Mouse (Mus musculus): Measurements from ENCODE around the gene Cenpm.

The Cenpm gene

DNA sequence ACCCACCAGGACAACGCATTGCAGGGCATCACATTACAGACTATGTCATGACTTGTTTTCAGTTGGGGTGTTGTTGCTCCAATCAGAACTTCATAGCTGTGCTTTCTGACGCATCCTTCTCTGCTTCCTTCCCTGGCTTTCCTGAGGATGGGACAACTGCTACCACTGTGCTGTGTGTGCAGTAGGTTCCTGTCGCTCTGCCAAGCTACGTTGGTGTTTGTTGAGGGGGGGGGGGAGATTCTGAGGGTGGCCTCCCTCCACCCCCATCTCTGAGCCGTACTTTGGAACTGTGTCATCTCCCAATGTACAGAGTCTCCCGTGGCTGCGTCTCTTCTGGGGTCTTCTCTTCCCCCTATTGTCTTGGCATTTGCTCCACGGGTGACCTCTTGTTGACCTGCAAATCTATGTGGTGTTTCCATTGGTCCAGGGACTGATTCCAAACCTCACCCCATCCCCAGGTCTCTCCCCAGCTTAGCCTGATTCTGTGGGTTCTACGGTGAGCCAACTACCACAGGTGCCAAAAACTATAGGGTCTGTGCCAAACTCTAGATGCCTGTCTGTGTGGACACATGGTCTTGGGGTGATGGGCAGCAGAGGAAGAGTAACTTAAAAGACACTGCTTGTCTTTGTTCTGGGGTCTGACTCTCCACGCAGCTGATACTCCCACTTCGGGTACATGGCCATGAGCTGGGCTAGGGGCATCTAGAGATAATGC lies 29.1 kb downstream of the Cenpm start:
- in situ Hi-C loops (cut with MboI, MseI) = no loop called here

DNA sequence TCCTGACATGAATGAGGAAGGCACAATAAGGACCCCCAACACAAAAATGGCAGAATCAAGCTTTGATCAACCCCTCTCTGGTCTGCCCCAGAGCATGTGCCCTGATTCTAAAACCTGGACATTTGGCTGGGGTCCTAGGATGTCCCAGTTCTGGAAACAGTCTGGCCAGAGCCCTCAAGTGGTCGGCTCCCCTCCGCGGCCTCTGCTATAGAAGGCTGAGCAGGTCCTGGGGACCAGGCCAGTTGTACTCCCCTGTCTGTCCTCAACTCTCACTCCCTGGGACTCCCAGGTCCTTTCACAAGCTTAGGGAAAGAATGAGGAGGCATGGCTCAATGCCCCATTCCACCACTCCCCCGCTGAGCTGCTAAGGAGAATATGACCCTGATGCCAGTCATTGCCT lies 31.3 kb downstream of the Cenpm start:
- in situ Hi-C loops (cut with MboI, MseI) = no loop called here

DNA sequence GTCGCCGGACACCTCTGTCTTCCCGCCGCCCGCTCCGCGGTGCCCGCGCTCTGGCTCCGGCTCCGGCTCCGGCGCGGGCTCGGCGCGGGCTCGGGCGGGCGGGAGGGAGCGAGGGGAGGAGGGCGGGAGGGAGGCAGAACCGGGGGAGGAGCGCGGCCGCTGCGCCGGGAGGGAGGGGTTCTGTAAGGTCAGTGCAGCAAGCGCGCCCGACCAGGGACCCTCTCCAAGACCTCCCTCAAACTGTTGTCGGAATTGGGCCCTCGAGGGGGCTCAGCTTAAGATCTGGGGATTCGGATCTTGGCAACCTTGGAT lies 31.8 kb downstream of the Cenpm start, which contains the start of gene Shisa8:
TSS of gene Shisa8 (minus strand) at position 64 of the 312 bp plus-strand sequence.
- in situ Hi-C loops (cut with MboI, MseI) = no loop called here

DNA sequence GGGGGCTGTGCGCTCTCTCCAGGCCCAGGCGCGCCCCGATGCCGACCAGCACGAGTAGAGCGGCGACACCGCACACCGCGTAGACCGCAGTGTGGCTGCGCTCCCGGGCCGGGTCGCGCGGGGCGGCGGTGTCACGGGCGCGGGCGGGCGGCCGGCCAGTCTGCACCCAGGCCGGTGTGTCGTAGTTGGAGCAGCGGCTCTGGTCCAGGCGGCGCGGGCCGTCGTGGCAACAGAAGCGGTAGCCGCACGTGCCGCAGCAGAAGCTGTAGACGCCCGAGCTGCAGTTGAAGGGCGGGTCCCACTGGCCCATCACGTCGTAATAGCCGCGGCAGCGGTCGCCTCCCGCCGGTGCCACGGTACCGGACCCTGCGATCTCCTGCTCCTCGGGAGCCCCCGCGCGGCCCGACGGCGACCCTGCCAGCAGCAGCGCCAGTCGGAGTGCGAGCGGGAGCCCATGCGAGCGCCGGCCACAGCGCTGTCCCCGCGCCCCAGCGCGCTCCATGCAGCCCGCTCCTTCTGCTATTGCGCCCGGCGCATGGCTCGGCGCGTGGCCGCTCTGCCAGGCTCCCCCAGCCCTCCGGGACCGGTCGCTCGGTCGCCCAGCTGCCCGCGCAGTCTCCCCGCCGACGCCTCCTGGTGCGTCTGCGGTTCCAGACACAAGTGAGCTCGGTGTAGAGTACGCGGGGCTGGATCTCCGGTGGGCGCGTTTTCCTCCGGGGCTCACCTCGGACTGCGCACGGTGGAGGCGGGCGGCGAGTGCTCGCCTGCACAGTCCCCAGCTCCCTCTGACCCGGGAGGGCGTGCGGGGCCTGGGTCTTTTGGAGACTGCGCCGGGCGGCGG lies 32.4 kb downstream of the Cenpm start:
- in situ Hi-C loops (cut with MboI, MseI) = no loop called here

DNA sequence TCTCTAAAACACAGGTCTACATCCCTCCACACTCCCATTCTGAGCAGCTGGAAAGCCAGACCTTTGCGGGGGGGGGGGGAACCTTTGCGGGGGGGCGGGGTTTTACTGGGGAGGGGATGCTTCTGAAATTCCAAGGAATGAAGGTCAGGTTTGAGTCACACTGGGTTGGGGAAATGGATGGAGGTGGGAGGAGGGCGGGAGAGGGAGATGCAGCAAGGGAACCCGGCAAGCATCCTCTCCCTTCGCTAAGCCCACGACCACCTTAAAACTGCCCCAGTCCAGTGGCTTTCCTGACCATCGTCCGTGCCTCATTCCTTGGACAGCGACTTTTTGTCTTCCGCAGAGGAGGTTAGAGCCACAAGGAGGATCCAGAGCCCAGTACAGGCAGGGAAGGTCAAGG lies 33.3 kb downstream of the Cenpm start:
- in situ Hi-C loops (cut with MboI, MseI) = no loop called here

DNA sequence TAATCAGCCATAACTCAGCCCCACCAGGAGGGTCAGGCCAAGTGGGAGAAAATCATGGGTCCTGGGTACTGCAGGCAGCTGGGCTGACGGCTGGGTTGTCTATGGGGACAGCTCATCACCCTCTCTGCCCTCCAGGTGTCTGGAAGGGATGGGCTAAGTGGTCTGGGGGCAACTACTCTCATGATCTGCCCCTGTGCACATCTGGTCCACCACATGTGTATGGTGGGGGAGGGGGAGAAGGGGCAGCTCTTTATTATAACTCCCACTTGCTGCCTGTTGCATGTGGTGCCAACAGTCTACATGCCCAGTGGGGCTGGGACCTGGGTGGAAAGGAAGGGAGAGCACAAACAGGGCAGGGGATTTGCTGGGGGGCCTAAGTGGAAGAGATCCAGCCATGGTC lies 33.7 kb downstream of the Cenpm start:
- in situ Hi-C loops (cut with MboI, MseI) = no loop called here

DNA sequence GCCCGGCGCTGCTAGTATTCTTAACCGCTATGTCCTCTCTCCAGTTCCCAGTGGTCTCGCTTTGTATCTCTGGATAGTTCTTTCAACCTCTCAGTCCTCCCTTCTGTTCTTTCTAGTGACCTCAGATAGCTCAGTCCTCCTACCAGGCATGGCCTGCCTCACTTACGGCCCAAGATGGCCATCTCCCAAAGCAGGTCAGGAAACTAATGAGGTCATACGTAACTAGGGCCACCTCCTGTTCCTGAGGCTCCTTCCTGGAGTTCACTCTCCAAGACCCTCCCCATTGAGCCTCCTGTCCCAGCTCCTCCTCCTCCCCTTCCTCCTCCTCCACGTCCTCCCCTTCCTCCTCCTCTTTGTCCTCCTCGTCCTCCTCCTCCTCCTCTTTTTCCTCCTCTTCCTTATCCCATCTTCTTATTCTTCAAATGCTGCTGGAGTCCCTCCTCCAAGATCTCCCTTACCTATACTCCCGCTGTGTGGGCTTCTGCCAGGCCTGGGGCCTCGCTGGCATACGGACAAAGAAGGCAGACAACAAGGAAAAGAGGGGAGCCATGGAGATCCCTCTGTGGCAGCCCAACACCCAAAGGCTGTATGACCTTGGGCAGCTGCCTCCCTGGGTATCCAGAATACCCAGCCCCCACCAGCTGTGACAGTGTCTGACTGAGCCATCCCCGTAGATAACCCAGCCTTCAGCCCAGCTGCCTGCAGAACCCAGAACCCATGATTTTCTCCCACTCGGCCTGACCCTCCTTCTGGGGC lies 35.1 kb downstream of the Cenpm start:
- in situ Hi-C loops (cut with MboI, MseI) = no loop called here

DNA sequence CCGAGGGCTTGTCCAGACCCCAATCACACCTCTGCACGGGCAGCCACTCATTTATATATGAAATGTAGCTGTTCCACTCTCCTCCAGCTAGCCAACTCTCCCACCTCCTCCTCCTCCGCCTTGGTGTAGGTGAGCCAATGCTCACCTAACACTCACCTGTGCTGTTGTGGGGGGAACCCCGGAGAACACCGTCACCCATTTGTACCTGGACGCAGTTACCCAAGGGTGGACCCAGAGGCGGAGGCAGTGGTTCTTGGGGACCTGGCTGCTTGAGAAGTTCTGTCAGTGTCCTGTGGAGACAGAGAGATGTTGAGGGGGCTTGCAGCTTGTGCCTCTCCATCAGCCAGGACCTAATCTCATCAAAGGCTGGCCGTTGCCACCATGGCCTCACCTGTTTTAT lies 36.2 kb downstream of the Cenpm start:
- in situ Hi-C loops (cut with MboI, MseI) = no loop called here

DNA sequence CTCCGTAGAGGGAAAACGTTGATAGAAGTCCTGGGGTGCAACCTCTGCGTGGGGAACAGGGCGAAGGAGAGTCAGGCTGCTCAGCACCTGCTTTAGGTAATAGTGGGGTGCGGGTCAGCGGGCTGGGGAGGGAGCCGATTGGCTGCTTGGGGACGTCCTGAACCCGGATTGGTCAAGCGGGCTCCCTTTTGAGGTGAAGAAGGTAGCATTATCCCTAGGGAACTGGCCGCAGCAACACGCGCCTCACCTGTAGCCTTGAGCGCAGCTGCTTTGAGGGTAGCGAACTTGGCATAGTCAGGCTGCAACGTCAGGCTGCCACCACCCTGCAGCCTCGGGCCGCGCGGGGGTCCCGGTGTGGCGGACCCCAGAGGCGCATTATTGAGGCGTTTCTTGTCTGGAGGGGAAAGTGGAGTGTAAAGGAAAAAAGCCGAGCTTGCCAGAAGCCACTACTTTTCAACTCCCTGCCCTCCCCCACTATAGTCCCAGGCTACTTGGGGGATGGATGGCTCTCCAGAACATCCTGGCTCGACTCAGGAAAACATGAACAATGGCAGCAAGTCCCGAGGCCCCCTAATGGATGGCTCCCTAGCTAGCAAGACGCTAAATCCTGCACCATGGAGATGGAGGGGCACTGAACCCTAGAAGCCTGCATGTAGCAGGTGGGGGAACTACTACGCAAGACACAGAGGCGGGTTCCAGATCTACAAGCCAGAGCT lies 36.9 kb downstream of the Cenpm start:
- in situ Hi-C loops (cut with MboI, MseI) = no loop called here

DNA sequence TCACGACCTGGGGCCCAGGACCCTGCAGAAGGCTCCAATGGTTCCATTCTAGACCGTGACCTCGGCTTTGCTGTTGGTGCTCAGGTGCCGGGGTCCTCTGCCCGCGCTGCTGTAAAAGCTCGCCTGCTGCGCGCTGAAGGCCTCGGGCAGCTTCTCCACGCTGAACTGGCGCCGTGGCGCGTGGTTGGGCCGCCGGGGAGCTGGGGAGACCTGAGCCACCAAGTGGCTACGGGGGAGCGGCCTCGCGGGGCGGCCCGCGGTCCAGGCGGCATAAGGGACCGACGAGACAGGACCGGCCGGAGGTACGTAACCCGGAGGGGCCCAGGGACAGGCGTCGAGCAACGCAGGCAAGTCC lies 37.5 kb downstream of the Cenpm start:
- in situ Hi-C loops (cut with MboI, MseI) = no loop called here

DNA sequence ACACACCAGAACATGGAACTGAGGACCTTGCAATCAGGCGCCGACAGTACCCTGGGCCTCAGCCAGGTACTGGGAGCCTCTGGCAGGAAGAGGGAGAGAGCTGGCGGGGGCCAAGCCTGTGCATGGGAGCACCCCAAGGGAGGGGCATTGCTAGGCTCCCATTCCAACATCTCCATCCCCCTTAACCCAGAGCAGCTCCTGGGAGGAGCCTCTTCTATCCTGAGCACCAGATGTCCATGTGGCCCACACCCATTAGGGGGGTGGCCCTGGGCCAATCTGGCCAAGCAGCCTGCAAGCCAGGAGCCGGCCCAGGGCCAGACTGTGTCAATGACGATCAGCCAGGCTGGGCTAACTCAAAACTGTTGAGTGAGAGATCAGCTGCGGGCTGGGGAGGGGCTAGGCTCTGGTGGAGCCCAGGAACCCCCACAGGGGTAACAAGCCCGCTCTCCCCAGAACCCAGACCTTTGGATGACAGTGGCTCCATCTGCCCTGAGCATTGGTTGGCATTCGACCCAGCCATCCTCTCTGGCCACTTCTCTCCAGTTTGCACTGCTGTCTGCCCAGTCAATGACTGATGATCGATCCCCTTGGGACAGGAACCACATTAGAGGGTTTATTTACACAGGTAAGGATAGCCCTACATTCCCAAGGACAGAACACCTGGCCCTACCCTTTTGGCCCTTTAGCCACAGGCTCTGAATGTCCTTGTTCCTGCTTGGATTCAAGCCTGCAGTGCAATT lies 38.0 kb downstream of the Cenpm start:
- in situ Hi-C loops (cut with MboI, MseI) = no loop called here

DNA sequence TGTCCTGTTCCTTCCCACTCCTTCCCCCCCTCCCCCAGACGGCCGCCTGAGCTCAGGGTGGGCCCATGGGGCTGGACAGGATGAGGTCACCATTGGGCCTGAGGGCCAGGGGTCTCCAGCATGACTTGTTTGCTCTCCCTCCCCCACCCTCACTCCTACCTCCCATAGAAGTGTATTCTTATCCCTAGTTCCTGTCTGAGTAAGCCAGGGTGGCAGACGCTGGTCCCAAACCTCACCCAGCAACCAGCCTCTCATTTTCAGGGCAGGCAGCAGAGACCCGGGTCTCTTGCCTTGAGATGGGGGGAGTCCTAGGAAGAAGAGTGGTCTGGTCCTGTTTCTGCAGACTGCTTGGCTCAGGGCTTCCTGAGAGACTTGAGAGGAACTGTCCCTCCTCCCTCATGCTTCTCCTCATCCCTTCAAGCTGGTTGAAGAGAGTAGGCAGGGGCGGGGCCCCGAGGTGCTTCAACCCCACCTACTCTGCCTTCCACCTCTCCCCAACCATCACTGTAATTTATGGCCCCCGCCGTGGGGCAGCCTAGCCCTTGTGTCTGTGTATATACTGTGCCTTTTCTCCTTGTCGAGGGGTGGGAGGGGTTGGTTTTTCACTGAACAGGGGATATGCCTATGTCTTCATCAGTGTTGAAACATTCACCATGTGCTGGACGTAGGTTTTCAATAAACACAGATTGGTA lies 39.7 kb downstream of the Cenpm start:
- in situ Hi-C loops (cut with MboI, MseI) = no loop called here

DNA sequence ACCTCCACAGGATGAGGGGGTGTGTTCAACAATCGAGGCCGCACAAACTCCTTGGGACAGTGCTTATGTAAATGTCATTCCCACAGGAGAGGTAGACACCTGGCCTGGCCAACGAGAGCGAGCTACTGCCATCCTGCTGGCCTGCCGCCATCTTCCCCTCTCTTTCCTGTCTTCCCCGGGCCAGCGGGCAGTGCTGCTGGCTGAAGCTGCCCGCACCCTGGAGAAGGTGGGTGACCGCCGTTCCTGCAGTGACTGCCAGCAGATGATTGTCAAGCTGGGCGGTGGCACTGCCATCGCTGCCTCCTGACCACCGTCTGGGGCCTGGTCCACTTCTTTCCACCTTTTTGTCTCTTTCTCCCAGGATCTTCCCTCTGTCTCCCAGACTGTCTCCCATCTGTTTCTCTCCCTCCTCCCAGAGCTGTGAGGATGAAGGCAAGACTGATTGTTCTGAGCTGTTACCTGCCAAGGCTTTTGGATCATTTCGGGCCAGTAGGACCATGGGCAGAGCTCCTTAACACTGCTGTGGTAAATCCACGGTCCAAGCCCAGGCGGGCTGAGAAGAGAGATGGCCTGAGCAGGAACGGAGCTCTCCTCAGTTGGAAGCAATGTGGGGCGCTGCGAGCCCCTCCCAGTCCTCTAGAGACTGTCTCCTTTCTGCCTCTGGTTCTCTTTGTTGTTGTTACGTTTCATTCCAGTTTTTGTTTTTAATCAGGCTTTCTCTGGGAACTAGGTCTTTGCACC lies 40.8 kb downstream of the Cenpm start:
- in situ Hi-C loops (cut with MboI, MseI) = no loop called here

DNA sequence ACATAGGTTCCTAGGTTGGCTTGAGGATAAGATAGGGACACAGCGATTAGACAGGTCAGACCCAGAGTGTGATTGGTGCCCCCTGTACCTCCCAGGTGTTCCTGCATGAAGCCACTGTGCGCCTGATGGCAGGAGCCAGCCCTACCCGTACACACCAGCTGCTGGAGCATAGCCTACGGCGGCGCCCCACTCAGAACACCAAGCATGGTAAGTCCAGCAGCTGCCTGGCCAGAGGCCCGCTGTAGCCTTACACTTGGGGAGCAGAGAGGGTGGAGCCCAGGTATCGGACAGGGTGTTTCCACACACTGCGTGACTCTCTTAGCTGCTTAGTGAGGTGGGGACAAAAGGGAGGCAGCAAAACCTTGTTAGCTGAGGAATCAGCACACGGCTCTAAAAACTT lies 41.5 kb downstream of the Cenpm start:
- in situ Hi-C loops (cut with MboI, MseI) = no loop called here

DNA sequence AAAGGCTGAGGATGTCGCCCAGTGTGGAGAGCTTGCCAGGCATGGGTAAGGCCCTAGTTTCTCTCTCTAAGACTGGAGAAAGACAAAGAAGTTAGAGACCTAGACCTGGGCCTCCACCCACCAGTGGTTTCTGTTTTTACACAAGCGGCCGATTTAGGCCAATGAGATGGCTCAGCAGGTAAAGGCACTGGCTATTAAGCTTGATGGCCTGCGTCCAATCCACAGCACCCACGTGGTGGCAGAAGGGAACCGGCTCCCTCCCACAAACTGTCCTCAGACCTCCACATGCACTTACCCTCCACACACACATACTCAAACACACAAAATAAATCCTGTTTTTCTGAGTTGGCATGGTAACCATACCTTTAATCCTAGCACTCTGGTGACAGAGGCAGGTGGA lies 42.5 kb downstream of the Cenpm start:
- in situ Hi-C loops (cut with MboI, MseI) = no loop called here

DNA sequence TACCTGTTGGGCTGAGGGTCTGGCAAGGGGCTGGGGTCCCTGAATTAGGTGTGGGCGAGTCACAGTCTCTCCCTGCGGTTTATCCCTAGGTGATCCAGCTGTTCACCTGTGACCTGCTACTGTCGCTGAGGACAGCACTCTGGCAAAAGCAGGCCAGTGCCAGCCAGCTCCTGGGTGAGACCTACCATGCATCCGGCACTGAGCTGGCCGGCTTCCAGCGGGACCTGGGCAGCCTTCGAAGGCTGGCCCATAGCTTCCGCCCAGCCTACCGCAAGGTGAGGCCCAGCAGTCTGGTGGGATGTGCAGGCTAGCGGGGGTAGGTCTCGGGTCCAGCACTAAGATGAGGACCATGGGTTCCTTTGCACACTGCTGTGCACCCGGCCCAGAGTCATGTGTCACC lies 45.0 kb downstream of the Cenpm start:
- in situ Hi-C loops (cut with MboI, MseI) = no loop called here

DNA sequence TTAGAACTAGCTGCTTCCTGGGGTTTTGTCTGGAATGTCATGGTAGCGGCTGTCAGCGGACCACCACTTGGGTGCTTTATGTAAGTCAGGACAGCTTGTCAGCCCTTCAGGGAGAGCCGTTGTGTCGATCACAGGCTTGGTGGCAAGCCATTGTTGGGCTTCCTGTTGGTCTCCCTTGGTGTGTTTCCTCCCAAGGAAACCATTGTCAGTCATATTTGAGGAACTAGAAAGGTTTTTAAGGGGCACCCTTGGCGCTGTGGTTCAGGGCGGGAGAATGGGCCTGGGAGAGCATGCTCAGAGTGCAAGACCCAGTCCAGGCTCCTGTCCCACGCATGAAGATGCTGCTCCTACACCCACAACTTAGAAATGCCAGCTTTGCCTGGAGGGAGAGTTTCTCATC lies 46.2 kb downstream of the Cenpm start:
- in situ Hi-C loops (cut with MboI, MseI) = no loop called here

DNA sequence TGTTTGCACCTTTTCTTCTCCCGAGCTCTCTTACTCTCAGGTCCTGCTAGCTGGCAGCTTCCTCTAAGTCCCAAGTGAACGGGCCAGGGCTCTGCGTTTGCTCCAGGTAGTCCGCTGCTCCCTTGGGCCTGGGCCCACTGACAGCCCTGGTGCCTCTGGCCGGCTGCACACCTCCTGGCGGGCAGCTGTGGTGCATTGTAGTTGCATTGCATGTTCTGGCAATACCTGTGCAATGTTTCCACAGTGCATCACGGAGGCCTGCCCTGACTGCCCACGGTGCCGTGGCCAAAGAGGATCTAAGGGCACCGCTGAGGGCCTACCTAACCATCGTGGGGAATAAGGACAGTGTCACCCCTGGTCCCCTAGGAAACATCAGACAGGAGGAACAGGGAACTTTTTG lies 46.6 kb downstream of the Cenpm start:
- in situ Hi-C loops (cut with MboI, MseI) = no loop called here

DNA sequence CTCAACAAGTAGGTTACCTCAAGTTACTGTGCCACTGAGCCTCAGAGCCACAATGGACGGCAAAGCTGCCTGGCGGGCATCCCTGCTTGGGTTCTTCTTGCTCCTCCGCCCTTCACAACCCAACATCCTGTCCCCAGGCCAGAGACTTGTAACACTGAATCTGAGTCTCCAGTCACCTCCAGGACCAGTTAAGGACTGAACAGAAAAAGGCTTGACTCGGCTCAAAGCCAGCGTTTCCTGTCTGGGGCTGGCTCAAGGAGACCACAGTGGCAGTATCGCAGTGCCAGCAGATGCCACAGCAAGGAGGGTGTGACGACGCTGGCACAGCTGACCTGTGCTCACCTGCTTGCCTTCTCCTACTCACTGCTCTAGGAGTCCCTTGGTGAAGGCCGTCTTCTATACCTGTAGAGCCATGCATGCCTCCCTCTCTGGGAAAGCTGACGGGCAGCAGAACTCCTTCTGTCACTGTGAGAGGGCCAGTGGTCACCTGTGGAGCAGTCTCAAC lies 47.2 kb downstream of the Cenpm start:
- in situ Hi-C loops (cut with MboI, MseI) = no loop called here

DNA sequence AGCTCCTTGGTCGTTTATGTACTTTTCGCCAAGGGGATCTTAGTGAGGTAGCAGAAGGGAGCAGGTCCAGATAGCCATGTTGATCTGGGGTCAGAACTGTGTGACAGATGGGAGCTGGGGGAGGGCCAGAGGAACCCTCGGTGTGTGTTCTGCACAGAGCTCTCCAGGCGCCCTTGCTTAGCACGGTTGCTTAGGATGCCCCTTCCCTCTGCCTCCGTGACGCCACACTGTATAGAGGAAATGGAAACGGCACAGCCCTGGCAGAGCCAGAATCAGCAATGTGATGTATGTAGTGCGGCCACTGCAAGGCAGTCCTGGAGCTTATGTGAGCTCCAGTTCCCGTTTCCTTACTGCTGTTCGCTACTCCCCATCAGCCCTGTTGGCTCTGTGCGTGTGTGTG lies 48.2 kb downstream of the Cenpm start:
- in situ Hi-C loops (cut with MboI, MseI) = no loop called here

All from regulatory T cell (primary cell).